Mouse (Mus musculus): ENCODE results near the gene Csnk1d. TPM values are rescaled to one million over a fixed set of nuclear protein-coding genes. Genes with fewer than 3 reads are reported as not detected.

The Csnk1d gene
- polyA plus RNA-seq, 1 experiment from 2014 or later: 147 TPM

DNA sequence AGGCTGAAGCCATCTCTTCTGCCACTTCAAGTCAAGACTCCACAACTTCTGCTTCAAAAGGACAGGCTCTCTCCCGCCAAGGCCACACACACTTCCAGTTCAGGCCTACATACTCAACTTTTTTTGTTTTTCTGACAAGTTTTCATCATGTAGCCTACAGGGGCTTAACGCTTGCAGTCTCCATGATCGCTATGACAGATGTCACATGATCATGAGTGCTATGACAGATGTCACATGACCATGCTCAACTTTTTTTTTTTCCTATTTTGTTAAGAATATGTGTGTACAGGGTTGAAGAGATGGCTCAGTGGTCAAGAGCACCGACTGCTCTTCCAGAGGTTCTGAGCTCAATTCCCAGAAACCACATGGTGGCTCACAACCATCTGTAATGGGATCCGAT lies 73.4 kb downstream of the Csnk1d start:
- 96% methylated on average over 5 of the region's 5 CpGs for WGBS
- Histone ChIP-seq H3K9ac (no peak overlapping the region), H3K4me3 (no peak overlapping the region), H3K9me3 (no peaks in the 10 kb centered on the region), H3K36me3 (peaks cover 52% of the 10 kb centered on the region), H3K27me3 (no peaks in the 10 kb centered on the region), H3K4me1 (replicated peaks) (no peaks in the 10 kb centered on the region), H3K27ac (no peak overlapping the region), H3K4me2 (no peak overlapping the region)
- no peak for ATAC-seq (ENCODE audit: low FRiP score)

DNA sequence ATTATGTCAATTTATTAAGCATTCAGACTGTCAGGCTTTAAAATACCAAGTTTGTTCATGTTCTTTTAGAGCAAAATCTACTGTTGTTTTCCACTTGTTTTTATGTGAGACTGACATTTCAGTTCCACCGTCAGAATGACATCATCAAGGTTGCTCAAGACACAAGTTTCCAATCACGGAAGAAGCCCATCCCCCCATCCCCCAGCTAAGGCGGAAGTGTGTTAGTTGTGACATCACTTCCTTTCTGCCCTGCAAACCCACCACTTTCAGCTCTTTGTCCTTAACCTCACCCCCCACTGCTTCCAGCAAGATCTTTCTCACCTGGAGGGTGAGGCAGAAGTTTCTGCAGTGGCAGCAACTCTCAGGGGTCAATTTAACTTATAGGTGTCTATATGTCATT lies 74.7 kb downstream of the Csnk1d start:
- H3K9ac ChIP-seq: no peak overlapping the region
- H3K27me3 ChIP-seq: no peaks in the 10 kb centered on the region
- peaks cover 47% of the 10 kb centered on the region for H3K36me3 ChIP-seq
- no peak overlapping the region for H3K4me2 ChIP-seq
- 85% methylated on average over 3 of the region's 3 CpGs for WGBS
- no peak for ATAC-seq (ENCODE audit: low FRiP score)
- H3K4me3 ChIP-seq: no peak overlapping the region
- H3K9me3 ChIP-seq: no peaks in the 10 kb centered on the region
- no peaks in the 10 kb centered on the region for H3K4me1 ChIP-seq (replicated peaks)
- H3K27ac ChIP-seq: no peak overlapping the region

DNA sequence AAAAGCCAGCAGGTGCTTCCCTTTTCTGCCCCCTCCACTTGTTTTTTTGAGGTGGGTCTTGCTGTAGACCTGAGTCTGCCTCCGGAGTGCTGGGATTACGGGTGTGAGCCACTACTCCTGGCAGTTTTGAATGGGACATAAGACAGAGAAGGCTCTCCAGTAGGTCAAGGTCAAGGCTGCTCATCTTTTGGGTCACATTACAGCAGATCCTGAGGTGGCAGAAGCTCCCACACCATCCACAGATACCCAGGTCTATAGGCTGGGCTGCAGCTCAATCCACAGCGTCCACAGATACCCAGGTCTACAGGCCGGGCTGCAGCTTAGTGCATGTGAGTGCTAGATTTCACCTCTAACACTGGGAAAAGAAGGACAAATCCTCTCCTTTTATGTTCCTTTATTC lies 77.3 kb downstream of the Csnk1d start:
- whole genome bisulfite sequencing: 98% methylated on average over 4 of the region's 4 CpGs
- H3K4me2 ChIP-seq: no peak overlapping the region

More for the DNA sequence above, 77.3 kb downstream of the Csnk1d start:
- peaks cover 22% of the 10 kb centered on the region for H3K36me3 ChIP-seq
- no peaks in the 10 kb centered on the region for H3K9me3 ChIP-seq
- ATAC-seq (ENCODE audit: low FRiP score): no peak
- no peak overlapping the region for H3K27ac ChIP-seq
- no peaks in the 10 kb centered on the region for H3K27me3 ChIP-seq
- no peak overlapping the region for H3K4me3 ChIP-seq
- no peaks in the 10 kb centered on the region for H3K4me1 ChIP-seq (replicated peaks)
- H3K9ac ChIP-seq: no peak overlapping the region

Other genes starting within 250 kb of the Csnk1d start
- 0.94 and 2.1 TPM in 2 replicates for gene Hmga1b, start 228.5 kb downstream of the Csnk1d start, polyA plus RNA-seq (2015; fragmentation: Nextera tagmentation; extraction: Ambion mirVana)
- gene Rfng, start 207.1 kb downstream of the Csnk1d start, polyA plus RNA-seq (2015; fragmentation: Nextera tagmentation; extraction: Ambion mirVana): 98.0 and 98.5 TPM in 2 replicates
- gene Gps1, start 207.1 kb downstream of the Csnk1d start, polyA plus RNA-seq (2015; fragmentation: Nextera tagmentation; extraction: Ambion mirVana): 265 and 274 TPM in 2 replicates
- gene Dus1l, start 194.9 kb downstream of the Csnk1d start, polyA plus RNA-seq (2015; fragmentation: Nextera tagmentation; extraction: Ambion mirVana): 45.6 and 48.6 TPM in 2 replicates
- gene Fasn, start 166.8 kb downstream of the Csnk1d start, polyA plus RNA-seq (2015; fragmentation: Nextera tagmentation; extraction: Ambion mirVana): 67.9 and 69.7 TPM in 2 replicates
- gene Ccdc57, start 58.5 kb downstream of the Csnk1d start, polyA plus RNA-seq (2015; fragmentation: Nextera tagmentation; extraction: Ambion mirVana): 4.8 and 5.4 TPM in 2 replicates
- 11.7 and 14.9 TPM in 2 replicates for gene Slc16a3, start 42.9 kb downstream of the Csnk1d start, polyA plus RNA-seq (2015; fragmentation: Nextera tagmentation; extraction: Ambion mirVana)
- gene Cd7, start 48.1 kb upstream of the Csnk1d start, polyA plus RNA-seq (2015; fragmentation: Nextera tagmentation; extraction: Ambion mirVana): not detected in 2 replicates
- gene Sectm1b, start 72.2 kb upstream of the Csnk1d start, polyA plus RNA-seq (2015; fragmentation: Nextera tagmentation; extraction: Ambion mirVana): not detected in 2 replicates
- not detected in 2 replicates for gene Sectm1a, start 89.9 kb upstream of the Csnk1d start, polyA plus RNA-seq (2015; fragmentation: Nextera tagmentation; extraction: Ambion mirVana)
- not detected in 2 replicates for gene Tex19.2, start 127.3 kb upstream of the Csnk1d start, polyA plus RNA-seq (2015; fragmentation: Nextera tagmentation; extraction: Ambion mirVana)
- gene Tex19.1, start 154.8 kb upstream of the Csnk1d start, polyA plus RNA-seq (2015; fragmentation: Nextera tagmentation; extraction: Ambion mirVana): not detected in 2 replicates
- gene Uts2r, start 168.9 kb upstream of the Csnk1d start, polyA plus RNA-seq (2015; fragmentation: Nextera tagmentation; extraction: Ambion mirVana): 0.19 and 0.30 TPM in 2 replicates
- gene Hexdc, start 213.1 kb upstream of the Csnk1d start, polyA plus RNA-seq (2015; fragmentation: Nextera tagmentation; extraction: Ambion mirVana): 17.8 and 20.5 TPM in 2 replicates
- gene Ogfod3, start 213.4 kb upstream of the Csnk1d start, polyA plus RNA-seq (2015; fragmentation: Nextera tagmentation; extraction: Ambion mirVana): 23.9 and 24.2 TPM in 2 replicates
- gene Cybc1, start 238.0 kb upstream of the Csnk1d start, polyA plus RNA-seq (2015; fragmentation: Nextera tagmentation; extraction: Ambion mirVana): 39.3 and 42.2 TPM in 2 replicates
- gene Narf, start 245.9 kb upstream of the Csnk1d start, polyA plus RNA-seq (2015; fragmentation: Nextera tagmentation; extraction: Ambion mirVana): 94.8 and 95.5 TPM in 2 replicates